Mouse (Mus musculus): ENCODE data around the gene Cryba1. TPM values are rescaled to one million over a fixed set of nuclear protein-coding genes. Genes with fewer than 3 reads are reported as not detected.
"Not testable (repeated sequence)": the region's sequence is repeated elsewhere in the genome, so short reads cannot be mapped to it uniquely, and the experiment has no call there.

Gene Cryba1
- not detected for total RNA-seq (2021)
- long read RNA-seq, experiment 1 = 0 reads
- long read RNA-seq, experiment 2 = 0 reads

- no peak for DNase-seq
Measured at GRCm38 (mm10) chr11:77725183-77725582, at the start of gene Cryba1. Cryba1 (minus strand) TSS chr11:77725283.

- no peak for DNase-seq
Measured at GRCm38 (mm10) chr11:77771879-77772713, 47.0 kb upstream of the Cryba1 start.

- no peak for DNase-seq
Measured at GRCm38 (mm10) chr11:77770346-77770745, 45.3 kb upstream of the Cryba1 start.

GRCm38 (mm10) chr11:77769496-77769895, 44.4 kb upstream of the Cryba1 start:
- no peak for DNase-seq

GRCm38 (mm10) chr11:77766351-77767001, 41.4 kb upstream of the Cryba1 start:
- peak; percentile 69 to 72 for DNase-seq

- peak in 1 of 2 experiments; percentile 25 for DNase-seq
Measured at GRCm38 (mm10) chr11:77765459-77765777, 40.3 kb upstream of the Cryba1 start.

GRCm38 (mm10) chr11:77764694-77765458, 39.8 kb upstream of the Cryba1 start:
- DNase-seq = peak; percentile 40 to 77

- DNase-seq = peak; percentile 55 to 56
Measured at GRCm38 (mm10) chr11:77763673-77764340, 38.7 kb upstream of the Cryba1 start.

GRCm38 (mm10) chr11:77762783-77763672, 37.9 kb upstream of the Cryba1 start, which contains the start of gene Myo18a:
Myo18a (plus strand) TSS chr11:77763246.
- DNase-seq = peak; percentile 85 to 90

- no peak for DNase-seq
Measured at GRCm38 (mm10) chr11:77760031-77760430, 34.9 kb upstream of the Cryba1 start.

GRCm38 (mm10) chr11:77753469-77753868, 28.4 kb upstream of the Cryba1 start:
- no peak for DNase-seq

- no peak for DNase-seq
Measured at GRCm38 (mm10) chr11:77752525-77752924, 27.4 kb upstream of the Cryba1 start.

- no peak for DNase-seq
Measured at GRCm38 (mm10) chr11:77748996-77749395, 23.9 kb upstream of the Cryba1 start.

GRCm38 (mm10) chr11:77747103-77747502, 22.0 kb upstream of the Cryba1 start:
- DNase-seq = not testable (repeated sequence)

GRCm38 (mm10) chr11:77746652-77747051, 21.6 kb upstream of the Cryba1 start:
- no peak for DNase-seq

- DNase-seq = peak; percentile 9 to 35
Measured at GRCm38 (mm10) chr11:77743966-77744365, 18.9 kb upstream of the Cryba1 start.

GRCm38 (mm10) chr11:77738555-77738954, 13.5 kb upstream of the Cryba1 start:
- DNase-seq = no peak

- peak; percentile 82 to 94 for DNase-seq
Measured at GRCm38 (mm10) chr11:77737289-77737688, 12.2 kb upstream of the Cryba1 start.

- no peak for DNase-seq
Measured at GRCm38 (mm10) chr11:77728587-77728986, 3.5 kb upstream of the Cryba1 start.

- no peak for DNase-seq
Measured at GRCm38 (mm10) chr11:77724766-77725165, 317 bp downstream of the Cryba1 start.

GRCm38 (mm10) chr11:77721389-77721788, 3.7 kb downstream of the Cryba1 start:
- DNase-seq = no peak
